Mouse (Mus musculus) cerebellum, adult 8-10 months (tissue): Measurements from ENCODE around the gene Krtap26-1.

ENCODE experiments used
- DNase-seq: peaks from one replicate; pipeline ENCODE4 v3.0.0; 2022

Krtap26-1 gene

DNA sequence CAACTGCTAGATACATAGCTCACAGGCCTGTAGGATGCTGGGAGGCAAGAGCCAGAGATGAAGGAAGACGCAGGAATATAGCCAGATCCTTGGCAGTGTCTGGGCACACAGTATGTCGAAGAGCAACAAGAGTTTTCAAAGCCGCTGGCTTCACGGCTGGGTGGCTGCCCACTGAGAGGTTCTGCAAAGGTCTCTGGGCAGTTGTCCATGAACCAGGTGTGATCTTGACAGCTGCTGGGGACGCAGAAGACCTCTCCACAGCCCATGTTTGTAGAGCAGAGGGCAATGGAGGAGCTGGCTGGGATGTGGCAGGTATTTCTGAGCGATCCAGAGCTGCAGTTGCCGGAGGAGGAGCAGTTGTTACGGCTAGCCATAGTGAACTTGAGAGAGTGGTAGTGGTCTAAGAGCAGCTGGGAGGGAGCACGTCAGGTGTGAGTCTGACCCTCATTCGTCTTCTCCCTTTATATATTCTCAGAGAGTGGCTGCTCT is at the start of gene Krtap26-1:
Krtap26-1 (minus strand) TSS at position 439 of the 489 bp plus-strand sequence.
- no peak for DNase-seq

DNA sequence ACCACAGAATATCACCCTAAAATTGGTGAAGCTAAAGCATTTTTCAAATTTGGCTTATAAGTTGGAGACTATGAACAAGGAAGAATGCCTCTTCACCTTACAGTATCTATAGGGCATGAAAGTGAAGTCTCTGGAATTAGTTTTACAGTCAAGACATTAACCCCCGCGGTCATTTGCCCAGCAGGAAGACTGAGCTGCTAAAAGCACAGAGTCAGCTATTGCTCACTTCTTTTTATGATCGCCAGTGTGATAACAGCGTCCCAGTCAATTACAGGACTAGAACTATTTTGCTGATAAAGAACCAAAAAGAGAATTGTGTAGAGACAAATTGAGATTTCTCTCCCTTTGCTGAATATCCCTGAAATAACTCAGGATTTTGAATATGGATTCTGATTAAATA is 48.7 kb upstream of the Krtap26-1 start:
- no peak for DNase-seq

DNA sequence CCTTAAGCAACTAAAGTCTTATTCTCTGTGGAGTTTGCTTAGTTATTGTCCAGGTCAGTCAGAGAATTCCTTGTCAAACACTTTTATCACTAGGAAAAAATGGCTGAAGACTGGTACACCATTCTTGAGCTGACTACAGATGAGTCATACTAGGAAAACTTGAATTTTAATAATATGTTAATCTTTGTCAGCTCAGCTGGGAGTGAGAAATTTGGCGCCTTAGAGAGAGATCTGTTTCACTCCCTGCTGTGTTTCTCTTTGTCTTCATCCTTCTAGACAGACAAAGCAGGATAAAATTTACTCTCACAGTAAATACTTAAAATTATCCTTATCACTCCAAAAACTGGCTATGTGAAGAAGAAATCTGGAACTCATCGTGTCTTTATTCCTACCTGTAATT is 33.7 kb upstream of the Krtap26-1 start:
- DNase-seq: no peak

DNA sequence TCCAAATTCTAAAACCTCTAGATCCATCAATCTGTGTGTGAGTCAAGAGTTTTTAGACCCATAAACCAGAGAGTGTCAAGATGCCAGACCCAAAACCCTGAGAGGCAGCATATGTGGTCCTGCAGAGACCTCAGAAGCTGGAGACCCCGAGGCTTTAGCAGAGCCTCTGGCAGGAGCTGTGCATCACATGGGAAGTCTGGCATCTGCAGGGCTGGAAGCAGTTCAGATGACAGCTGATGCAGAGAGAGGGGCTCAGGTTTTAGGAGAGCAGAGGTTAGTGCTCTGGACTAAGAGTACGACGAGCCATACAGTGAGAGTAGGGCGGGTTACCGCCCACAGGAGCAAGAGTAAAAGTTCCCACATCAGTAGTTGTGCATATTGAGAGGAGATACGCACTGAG is 31.5 kb upstream of the Krtap26-1 start:
- DNase-seq: no peak

DNA sequence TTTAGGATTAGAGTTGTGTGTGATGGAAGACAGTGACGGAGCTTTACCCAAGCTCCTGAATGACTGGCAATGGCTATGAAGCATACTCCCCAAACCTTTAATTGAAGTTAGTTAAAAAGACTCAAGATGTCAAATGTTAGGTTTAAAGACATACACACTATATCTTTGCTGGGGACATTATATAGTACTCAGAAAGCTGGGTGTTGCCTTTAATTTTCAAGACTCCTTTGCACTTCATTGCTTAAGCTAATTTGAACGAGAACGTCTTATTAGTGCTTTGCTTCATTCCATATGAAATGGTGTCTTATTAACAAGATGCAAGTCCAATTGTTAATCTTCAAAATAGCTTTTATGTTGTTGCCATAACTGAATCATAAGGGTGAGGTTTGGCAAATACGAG is 24.0 kb upstream of the Krtap26-1 start, which contains the start of gene Krtap27-1:
Krtap27-1 (minus strand) TSS at position 101 of the 400 bp plus-strand sequence.
- DNase-seq: no peak

DNA sequence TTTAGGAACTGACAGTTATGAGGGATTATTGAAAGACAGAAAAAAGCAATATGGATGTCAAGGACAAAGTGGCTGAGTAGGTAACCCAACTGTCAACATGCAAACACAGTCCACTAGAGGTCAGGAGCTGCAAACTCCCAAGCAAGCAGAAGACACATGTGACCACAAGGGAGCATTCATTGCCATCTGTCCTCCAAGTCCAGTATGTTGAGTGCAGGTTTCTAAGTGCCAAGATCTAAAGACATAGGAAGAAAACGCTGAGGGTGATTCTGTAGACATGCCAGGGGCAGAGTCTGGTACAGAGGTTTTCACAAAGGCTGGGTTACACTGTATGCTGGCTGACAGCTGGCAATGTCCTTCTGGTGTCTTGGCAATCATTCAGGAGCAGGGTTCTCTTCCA is 9.8 kb upstream of the Krtap26-1 start:
- DNase-seq: peak; percentile 1

DNA sequence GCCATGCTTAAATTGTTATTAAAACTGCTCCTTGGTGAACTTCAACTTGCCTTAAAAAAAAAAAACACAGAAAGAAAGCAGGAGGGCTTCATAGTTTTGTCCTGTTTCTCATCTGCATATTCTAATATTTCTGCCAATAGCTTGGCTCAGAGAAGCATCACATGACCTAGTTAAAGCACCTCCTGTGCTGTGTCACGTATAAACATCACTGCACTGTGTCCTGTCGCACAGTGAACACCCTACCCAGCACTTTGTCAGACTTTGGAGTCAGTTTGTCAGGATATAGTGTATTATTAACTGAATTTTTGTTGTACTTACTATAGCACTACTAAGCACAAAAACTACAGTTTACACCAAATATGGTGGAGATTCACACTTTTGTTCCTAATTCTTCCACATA is 4.4 kb upstream of the Krtap26-1 start:
- no peak for DNase-seq

DNA sequence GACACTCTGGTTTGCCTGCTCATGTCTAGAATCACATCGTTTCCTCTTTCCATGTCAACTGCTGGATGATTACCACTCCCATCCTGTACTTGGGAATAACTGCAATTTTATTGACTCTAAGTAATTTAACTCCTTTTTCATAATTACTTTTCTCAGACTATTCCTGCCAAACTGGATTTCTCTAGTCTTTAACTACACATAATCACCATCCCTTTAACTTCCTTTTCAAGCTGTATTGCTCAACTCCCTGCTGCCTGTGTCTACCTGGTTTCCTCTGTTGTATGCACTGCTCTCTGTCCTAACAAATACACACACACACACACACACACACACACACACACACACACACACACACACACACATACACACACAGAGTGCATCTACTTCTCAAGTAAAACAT is 3.5 kb upstream of the Krtap26-1 start:
- DNase-seq: no peak

DNA sequence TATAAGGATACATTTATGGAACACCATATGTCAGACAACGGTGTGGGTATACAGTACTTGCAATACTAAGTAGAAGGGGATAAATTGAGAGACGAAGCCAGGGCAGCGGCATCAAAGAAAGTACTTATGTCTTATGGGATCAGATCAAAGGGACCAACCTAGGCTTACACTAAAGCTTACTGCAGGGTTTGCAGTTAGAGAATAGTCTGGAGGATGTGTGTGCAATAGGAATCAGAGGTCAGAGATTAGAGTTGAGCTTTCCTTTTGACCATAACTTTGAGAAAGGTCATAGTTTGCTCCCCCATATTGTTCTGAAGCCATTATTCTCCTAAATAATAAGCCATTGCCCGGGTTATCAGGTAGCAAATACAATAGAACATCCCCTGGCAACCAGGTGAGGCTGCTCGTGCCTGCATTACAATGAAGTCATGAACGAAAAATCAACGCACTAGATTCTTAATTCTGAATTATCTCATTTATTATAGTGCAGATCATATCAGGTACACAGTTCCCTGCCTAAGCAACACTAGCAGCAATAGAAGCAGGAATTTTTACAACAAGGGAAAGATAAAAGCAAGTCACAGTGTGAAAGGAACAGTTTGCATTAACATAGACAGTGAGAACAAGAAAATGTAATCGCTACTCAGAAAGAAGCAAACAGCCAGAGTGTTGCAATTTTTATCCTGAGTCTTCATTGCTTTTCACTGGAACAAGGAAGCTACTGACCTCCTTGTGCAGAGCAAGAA is 1.1 kb downstream of the Krtap26-1 start:
- DNase-seq: no peak

DNA sequence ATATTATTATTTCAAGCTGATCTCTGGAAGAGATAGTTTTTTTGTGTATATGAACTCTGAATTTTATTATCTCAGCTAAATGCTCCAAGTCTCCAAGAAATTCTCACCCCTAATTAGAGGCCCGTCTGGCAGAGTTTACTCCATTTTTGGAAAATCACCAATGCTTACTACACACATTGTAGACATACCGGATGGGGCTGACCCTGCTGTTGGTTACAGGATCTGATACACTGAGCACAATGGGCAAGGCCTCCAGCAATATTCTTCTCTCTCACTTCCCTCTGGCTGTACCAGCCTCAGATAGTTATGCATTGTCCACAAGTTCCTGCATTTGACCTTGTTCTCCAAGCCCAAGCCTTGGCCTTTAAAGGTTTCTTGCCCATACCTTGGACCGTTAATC is 7.5 kb downstream of the Krtap26-1 start:
- DNase-seq: no peak

DNA sequence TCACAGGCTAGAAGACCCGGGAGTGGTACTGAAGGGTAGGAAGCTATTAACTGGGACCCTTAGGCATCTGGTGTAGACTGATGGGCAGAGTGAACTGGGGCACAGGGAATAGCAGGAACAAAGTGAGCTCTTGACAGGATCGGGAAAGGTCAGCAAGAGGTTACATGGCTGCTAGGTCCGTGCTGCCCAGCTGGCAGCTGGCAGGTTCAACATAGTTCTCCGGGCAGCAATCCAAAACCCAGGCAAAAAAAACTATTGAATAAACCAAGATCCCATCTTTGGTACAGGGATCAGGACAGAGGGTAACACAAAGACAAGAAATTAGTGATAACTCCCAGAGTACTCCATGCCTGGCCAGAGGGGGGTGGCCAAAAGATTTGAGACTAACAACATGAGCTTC is 12.5 kb downstream of the Krtap26-1 start:
- no peak for DNase-seq

DNA sequence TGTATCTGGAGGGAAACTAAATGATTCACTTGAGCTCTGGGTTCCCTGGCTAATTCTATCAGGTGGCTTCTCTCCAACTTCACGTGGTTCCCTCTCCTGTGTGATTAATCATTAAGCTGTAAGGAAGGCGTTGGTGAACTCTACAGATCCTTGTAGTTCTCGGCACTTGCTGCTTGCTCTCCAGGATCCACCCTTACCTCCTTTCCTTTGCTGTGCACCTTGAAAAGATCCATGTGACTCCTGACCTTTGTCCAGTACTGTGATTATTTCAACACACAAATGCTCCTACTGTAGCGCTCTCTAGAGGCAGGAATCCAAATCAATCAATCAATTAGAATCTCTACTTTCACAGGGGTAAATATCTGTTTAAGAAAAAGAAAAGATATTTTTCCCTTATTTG is 16.1 kb downstream of the Krtap26-1 start:
- DNase-seq: no peak

DNA sequence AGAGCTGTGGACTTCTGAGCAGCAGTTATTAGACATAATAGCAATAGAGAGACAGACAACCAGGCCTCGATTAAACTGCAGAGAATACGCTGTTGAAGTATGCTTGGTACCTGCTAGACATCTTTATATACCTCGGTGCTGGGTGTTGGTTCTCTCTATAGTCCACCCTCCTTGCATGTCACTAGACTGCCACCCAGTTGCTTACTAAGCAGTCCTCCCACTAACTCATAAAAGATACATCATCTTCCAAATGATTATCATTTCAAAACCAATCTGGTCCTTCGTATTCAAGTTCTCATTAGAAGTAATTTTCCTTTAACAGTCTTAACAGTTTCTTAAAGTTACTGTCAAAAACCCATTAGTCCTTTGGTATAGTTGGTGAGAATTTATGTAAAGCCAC is 20.0 kb downstream of the Krtap26-1 start, which contains the start of gene 2310079G19Rik:
2310079G19Rik (minus strand) TSS at position 101 of the 400 bp plus-strand sequence.
- DNase-seq: no peak

DNA sequence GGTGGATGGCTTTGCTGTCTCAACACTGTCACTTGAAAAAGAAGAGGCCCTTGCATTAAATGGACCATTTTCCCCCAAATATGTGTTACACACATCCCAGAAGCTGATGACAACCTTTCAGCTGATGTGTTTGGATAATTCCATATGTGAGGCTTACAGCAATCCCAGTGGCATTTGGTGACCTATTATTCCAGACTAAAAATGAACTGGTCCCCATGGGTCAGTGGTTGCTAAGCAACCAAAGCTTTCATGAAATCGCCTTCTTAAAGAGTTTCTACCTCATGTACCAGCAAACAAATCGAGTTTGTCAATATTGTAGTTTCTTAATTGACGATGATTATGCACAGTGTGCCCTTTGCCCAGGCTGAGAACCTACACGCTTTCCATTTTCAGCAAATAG is 34.9 kb downstream of the Krtap26-1 start:
- DNase-seq: no peak

DNA sequence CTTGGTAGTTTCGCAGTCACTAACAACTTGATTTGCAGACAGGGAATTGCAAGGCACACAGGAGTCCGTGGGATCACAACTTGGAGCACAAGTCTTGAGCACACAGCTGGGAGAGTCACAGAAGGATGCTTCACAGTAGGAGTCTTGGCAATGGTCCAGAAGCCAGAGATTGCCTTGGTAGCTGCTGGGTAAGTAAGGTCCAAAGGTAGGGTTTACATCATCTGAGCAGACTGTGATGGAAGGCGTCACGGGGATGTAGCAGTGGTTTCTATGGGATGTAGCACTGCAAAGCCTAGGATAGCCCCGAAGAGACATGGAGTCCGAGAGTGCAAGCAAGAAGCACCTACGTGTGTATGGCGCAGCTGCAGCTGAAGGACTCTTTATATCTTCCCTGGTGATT is 35.7 kb downstream of the Krtap26-1 start, which contains the start of gene Krtap24-1:
Krtap24-1 (minus strand) TSS at position 358 of the 400 bp plus-strand sequence.
- no peak for DNase-seq

DNA sequence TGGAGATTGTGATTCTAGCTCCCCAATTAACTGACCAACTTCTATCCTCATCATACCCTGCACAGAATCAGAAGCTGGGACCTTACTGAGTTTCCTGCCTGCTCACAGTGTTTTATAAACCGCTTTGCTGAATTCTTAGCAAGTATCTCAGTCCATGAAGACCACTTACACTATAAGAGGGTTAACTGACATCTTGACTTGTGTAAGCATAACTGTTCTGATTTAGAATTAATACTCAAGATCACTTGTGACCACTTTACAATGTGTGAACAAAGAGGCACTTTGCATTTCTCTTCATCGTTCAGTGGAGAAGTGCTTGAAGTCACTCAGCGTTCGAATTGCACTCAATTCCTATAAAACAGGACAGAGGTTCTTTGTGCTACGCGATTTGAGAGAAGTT is 43.0 kb downstream of the Krtap26-1 start:
- DNase-seq: no peak

DNA sequence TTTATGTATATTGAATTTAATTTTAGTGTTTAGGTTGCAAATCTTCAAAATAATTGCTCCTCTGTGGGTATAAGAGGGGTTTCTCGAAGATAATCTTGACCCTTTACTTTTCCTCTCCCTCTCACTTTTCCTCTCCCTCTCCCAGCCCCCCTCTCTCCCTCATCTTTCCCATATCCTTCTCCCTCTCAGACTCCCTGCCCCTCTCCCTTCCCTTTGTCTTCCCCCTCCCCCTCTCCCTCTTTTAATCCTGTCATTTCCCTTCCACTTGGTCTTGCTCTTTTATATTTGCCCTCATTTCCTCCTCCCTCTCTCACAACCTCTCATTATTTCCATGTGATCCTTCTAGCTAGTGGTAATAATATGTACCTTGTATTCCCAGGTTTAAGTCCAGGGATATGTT is 45.1 kb downstream of the Krtap26-1 start:
- no peak for DNase-seq

DNA sequence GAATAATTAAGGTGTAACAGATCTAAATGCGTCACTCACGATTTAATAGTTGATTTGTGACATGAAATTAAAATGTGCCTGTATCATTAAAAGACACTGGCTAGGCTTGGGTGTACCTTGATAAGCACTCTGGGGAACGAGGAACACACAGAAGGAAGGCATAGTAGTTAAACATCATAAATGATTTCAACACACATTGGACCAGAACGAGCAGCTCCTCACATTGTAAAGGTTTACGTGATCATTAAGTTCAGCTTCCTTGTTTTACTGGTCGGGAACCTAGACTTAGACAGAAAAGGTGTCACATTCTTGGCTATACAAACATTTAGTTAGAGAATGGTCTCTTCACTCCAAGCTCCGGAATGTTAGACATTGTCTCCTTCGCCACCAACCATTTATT is 47.3 kb downstream of the Krtap26-1 start:
- no peak for DNase-seq

DNA sequence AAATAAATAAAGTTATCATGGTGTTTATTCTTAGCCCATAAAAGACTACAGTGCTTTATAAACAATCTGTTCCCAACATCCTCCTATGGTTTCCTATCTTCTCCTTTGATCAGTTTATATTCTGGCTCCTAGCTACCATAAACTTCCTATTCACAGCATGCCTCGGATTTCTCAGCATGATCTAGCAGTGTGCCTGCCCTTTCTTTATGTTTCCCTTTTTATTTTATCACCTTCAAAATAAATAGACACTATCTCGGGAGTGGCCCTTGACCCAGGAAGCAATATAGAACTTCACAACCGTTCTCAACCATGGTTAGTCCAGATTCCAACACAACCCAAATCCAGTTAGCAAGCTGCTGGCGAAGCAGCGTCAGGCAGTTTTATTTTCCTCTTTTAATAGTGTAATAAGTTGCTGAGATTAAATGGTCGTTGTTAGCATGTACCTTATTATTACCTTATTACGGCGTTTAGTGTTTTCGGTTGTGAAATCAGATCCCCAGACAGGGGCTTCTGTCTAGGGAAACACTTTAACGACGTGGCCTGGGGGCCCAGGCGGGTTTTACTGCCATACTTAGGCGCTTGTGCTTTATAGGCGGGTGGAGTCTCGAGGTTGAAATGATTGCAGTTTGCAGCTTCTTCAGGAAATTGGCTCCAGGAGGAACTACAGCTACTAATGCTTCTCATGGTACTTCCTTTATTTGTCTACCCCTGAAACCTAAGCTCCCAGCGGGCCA is 47.9 kb downstream of the Krtap26-1 start:
- DNase-seq: no peak
